Mouse (Mus musculus) liver, adult 2 months (tissue): ENCODE results near the gene Gm20388. TPM values are rescaled to one million over a fixed set of nuclear protein-coding genes. Genes with fewer than 3 reads are reported as not detected.

Source experiments
- DNase-seq: peaks from one replicate; pipeline ENCODE4 v3.0.0-alpha.2; 2011; ENCODE audit warnings: low read depth, low spot score; ENCODE audit errors: extremely low read depth
- H3K27ac ChIP-seq: fragments of 200-500 bp; replicated peaks from 2 replicates; pipeline ENCODE4 v1.5.1; 2012; ENCODE audit warnings: low read depth, mild to moderate bottlenecking, control low read depth, inconsistent platforms, low read length; ENCODE audit not compliant: insufficient read depth
- H3K27me3 ChIP-seq: fragments of 200-500 bp; 2 replicates; pipeline ENCODE4 v1.6.1; 2012; ENCODE audit warnings: mild to moderate bottlenecking, moderate library complexity, low read length, inconsistent platforms; ENCODE audit not compliant: control insufficient read depth, insufficient read depth
- H3K36me3 ChIP-seq: fragments of 200-500 bp; 2 replicates; pipeline ENCODE4 v1.6.1; 2012; ENCODE audit warnings: low read length, inconsistent platforms; ENCODE audit not compliant: control insufficient read depth, insufficient read depth
- H3K4me1 ChIP-seq: fragments of 200-500 bp; 2 replicates; pipeline ENCODE4 v1.6.1; 2011; ENCODE audit warnings: low read length; ENCODE audit not compliant: control insufficient read depth, insufficient read depth
- H3K4me3 ChIP-seq: fragments of 200-500 bp; 2 replicates; pipeline ENCODE4 v1.5.1; 2011; ENCODE audit warnings: low read depth, mild to moderate bottlenecking, control low read depth, low read length, moderate library complexity; ENCODE audit not compliant: insufficient read depth
- H3K79me2 ChIP-seq: fragments of 200-500 bp; 2 replicates; pipeline ENCODE4 v1.6.1; 2012; ENCODE audit warnings: inconsistent platforms, mild to moderate bottlenecking, low read length, moderate library complexity; ENCODE audit not compliant: control insufficient read depth, insufficient read depth
- H3K9ac ChIP-seq: fragments of 200-500 bp; 2 replicates; pipeline ENCODE4 v1.6.1; 2012; ENCODE audit warnings: low read depth, mild to moderate bottlenecking, control low read depth, inconsistent platforms, low read length
- CTCF ChIP-seq: fragments of 200-500 bp; IDR thresholded peaks from 2 replicates; pipeline ENCODE4 v1.5.1; 2011; ENCODE audit warnings: low read depth, low read length, control low read depth
- POLR2A ChIP-seq: fragments of 200-500 bp; IDR thresholded peaks from 2 replicates; pipeline ENCODE4 v1.6.1; 2011; ENCODE audit warnings: low read length, control low read depth; ENCODE audit not compliant: insufficient read depth; ENCODE audit errors: extremely low read depth
- WGBS: fragments of 180-500 bp; shearing (Covaris S2); methylation state at CpG from one replicate; pipeline ENCODE4 v1.1.7; 2018; 5-methylcytosine and 5-hydroxymethylcytosine counted together
- polyA plus RNA-seq: library from polyadenylated mRNA; depleted of rRNA; stranded (reverse); fragments of >200 nt; gene quantifications from 2 replicates; pipeline ENCODE4 v1.2.3, GENCODE M21; 2012
- total RNA-seq: library from RNA; depleted of rRNA; stranded (reverse); fragments of >200 nt; gene quantifications from 2 replicates; pipeline ENCODE4 v1.2.3, GENCODE M21; 2014

Gene Gm20388
- total and polyA plus RNA-seq, 2 experiments = 6.4 to 19.9 TPM

- Histone ChIP-seq H3K4me1 (peaks cover 2% of the 10 kb centered on the region; the same call in 1 of the 2 replicates), H3K9ac (peak overlapping the region; percentile 83), H3K36me3 (no peaks in the 10 kb centered on the region), H3K4me3 (peak overlapping the region; percentile 66; the same call in 1 of the 2 replicates), H3K27ac (peak overlapping the region; percentile 84), H3K79me2 (no peaks in the 10 kb centered on the region), H3K27me3 (no peaks in the 10 kb centered on the region)
- DNase-seq = peak; percentile 87
- 1% methylated on average over 42 of the region's 42 CpGs for WGBS
- TF ChIP-seq CTCF (no peak), POLR2A (0 out of 2 replicates have a peak, but pooled peaks have one; percentile 20)
These were observed 723.7 kb downstream of the Gm20388 start for GRCm38 (mm10) chr8:120634329-120634839.

- WGBS = 54% methylated on average over 8 of the region's 8 CpGs
- Histone ChIP-seq H3K36me3 (no peaks in the 10 kb centered on the region), H3K27me3 (no peaks in the 10 kb centered on the region), H3K9ac (no peak overlapping the region), H3K4me3 (no peak overlapping the region), H3K4me1 (peaks cover 5% of the 10 kb centered on the region; the same call in 1 of the 2 replicates), H3K27ac (no peak overlapping the region), H3K79me2 (no peaks in the 10 kb centered on the region)
- TF ChIP-seq CTCF = no peak
- TF ChIP-seq POLR2A = no peak
- no peak for DNase-seq
These were observed 730.6 kb downstream of the Gm20388 start for GRCm38 (mm10) chr8:120641245-120641644.

GRCm38 (mm10) chr8:120642031-120642662 is 731.5 kb downstream of the Gm20388 start:
- H3K27me3 ChIP-seq = no peaks in the 10 kb centered on the region
- no peaks in the 10 kb centered on the region for H3K36me3 ChIP-seq
- H3K4me3 ChIP-seq = no peak overlapping the region
- H3K9ac ChIP-seq = no peak overlapping the region
- H3K79me2 ChIP-seq = no peaks in the 10 kb centered on the region
- no peak for DNase-seq
- 89% methylated on average over 10 of the region's 10 CpGs for WGBS
- TF ChIP-seq POLR2A (no peak), CTCF (no peak)
- no peak overlapping the region for H3K27ac ChIP-seq
- peaks cover 5% of the 10 kb centered on the region; the same call in 1 of the 2 replicates for H3K4me1 ChIP-seq

- Histone ChIP-seq H3K4me3 (no peak overlapping the region), H3K9ac (no peak overlapping the region), H3K27ac (no peak overlapping the region), H3K36me3 (no peaks in the 10 kb centered on the region), H3K79me2 (no peaks in the 10 kb centered on the region), H3K27me3 (no peaks in the 10 kb centered on the region), H3K4me1 (peaks cover 5% of the 10 kb centered on the region; the same call in 1 of the 2 replicates)
- TF ChIP-seq POLR2A = no peak
- no peak for TF ChIP-seq CTCF
- DNase-seq = peak; percentile 61
- 14% methylated on average over 7 of the region's 7 CpGs for WGBS
These were observed 734.0 kb downstream of the Gm20388 start for GRCm38 (mm10) chr8:120644663-120645062.

GRCm38 (mm10) chr8:120647532-120647931 is 736.9 kb downstream of the Gm20388 start, which contains the start of gene 1190005I06Rik:
TSS of gene 1190005I06Rik (minus strand) at chr8:120647632.
- Histone ChIP-seq H3K4me1 (peaks cover 3% of the 10 kb centered on the region; the same call in 1 of the 2 replicates), H3K9ac (no peak within 1 kb of the TSS), H3K27me3 (no peaks in the 10 kb centered on the region), H3K79me2 (no peaks in the 10 kb centered on the region), H3K36me3 (no peaks in the 10 kb centered on the region), H3K4me3 (no peak within 1 kb of the TSS), H3K27ac (no peak within 1 kb of the TSS)
- no peak for TF ChIP-seq POLR2A
- TF ChIP-seq CTCF = no peak
- 86% methylated on average over 7 of the region's 7 CpGs for WGBS
- no peak for DNase-seq
